Mouse (Mus musculus) kidney, postnatal 14 days (tissue): ENCODE results near the gene Cnot6l.
A peak's percentile ranks its signal among the peaks of the same experiment; 100 is the strongest.

Experiments
- DNase-seq: peaks from one replicate; pipeline ENCODE4 v3.0.0; 2022; ENCODE audit warnings: mixed read lengths

Cnot6l gene

DNA sequence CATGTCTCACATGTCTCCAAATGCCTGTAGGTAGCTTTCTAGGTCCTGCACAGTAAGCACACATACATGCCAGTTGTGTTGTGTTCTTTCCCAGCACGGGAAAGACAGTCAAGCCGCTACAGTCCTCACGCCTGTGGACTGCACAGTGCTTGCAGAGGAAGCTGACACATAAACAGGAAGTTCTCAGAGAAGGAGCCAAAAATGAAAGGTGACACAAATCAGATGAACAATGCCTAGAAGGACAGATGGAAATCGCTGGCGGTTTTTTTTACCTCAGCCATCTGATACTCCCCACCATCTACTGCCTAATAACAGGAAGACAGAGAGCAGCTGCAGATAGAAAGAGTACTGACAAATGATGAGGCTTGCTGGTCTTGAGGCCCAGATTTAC is at the start of gene Cnot6l:
Gene Cnot6l (minus strand): TSS at position 151 of the 391 bp plus-strand sequence.
- peak; percentile 71 for DNase-seq

DNA sequence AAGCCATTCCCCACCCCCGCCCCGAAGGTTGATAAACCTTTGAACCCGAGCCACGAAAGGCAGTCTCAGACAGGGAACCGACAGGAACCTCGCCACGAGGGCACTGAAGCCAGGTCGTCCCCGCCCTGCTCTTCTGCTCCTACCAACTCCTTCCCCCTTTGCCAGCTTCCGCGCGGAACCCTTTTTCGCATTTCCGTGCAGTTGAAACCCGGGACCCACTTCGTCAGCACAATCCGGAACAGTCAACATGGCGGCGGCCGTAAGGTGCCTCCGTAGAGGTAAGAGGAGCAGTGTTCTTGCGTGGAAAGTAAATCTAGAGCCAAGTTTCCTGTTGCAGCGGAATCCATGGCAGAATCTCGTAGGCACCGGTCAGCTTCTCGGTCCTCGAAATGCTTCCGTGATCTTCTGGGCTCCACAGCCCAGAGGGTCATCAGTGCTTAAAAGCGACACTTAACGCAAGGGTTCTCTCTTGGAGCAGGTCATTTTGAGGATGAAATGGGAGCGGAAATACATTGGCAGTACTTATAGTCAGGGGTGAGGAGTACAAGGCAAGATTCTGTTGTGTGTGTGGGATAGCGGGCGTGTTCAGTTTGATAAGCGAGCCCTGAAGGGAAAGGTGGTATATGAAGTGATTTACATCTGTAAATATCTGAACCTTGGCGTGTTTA is 46.1 kb upstream of the Cnot6l start:
- DNase-seq, result peak; percentile 93

DNA sequence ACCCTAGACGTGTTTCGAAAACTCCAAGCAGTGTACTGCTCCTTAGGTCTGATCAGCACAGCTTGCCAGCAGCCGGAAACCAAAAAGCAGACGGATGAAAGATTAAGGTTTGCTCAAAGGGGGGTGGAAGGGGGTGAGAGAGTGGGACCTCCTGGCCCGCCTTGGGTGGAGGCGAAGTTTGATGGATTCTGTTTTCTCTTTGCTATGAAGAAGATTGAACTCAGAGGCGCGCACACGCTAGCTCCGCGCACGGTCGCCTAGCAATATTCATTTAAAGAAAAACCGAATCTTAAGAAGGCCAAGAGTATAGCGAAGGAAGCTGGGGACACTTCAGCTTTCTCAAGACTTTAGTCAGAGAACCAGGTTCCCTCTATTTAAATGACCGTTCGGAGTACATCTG is 45.5 kb upstream of the Cnot6l start, which contains the start of gene Mrpl1:
Gene Mrpl1 (plus strand): TSS at position 35 of the 400 bp plus-strand sequence.
- DNase-seq, result peak; percentile 48

DNA sequence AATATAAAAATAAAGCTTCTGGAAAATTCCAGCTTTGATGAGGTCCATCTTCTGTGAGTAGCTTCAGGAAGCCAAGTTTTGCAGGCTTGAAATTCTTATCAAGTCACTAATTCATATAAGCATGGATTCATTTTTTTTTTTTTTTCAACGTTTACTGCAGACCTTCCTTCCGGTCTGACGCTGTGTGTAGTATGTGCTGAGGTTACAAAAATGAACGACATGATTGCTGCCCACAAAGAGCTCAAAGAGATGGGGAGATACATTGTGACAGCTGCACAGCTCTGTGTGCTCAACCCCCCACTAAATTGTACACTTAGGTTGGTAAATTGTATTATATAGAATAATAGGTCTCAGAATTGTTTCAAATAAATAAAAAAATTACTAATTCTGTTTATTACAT is 44.6 kb upstream of the Cnot6l start:
- DNase-seq, result no peak

DNA sequence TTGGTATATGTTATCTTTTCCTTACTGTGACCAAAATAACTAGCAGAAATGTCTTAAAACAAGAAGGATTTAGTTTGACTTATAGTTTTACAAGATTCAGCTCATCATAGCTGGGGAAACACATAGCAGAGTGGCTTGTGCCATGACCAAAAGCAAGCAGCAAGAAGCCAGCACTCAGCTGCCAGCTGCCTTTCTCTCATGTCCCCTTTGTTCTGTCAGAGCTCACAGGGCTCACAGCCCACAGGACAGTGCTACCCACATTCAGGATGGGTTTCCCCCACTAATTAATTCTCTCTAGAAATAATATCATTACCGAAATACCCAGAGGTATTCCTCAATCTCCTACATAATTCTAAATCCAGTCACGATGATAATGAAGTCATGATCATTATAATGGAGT is 43.6 kb upstream of the Cnot6l start:
- no peak for DNase-seq

DNA sequence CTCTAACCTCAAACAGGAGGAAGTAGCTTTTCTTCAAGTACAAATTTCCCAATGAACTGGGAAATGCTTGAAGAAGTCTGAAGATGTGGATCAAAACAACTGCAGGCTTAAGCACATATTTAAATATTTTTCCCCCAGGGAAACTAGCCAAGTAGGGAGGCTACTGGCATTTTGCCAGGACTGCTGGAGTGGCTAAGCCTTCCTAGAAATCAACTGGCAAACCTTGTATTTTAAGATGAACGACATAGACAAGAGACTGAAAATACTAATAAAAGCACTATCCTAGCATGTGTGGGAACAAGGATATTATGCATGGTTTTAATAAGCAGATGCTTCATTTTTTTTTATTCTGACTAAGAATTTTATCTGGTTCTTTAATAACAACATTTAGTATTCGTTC is 42.9 kb upstream of the Cnot6l start:
- DNase-seq, result peak; percentile 84

DNA sequence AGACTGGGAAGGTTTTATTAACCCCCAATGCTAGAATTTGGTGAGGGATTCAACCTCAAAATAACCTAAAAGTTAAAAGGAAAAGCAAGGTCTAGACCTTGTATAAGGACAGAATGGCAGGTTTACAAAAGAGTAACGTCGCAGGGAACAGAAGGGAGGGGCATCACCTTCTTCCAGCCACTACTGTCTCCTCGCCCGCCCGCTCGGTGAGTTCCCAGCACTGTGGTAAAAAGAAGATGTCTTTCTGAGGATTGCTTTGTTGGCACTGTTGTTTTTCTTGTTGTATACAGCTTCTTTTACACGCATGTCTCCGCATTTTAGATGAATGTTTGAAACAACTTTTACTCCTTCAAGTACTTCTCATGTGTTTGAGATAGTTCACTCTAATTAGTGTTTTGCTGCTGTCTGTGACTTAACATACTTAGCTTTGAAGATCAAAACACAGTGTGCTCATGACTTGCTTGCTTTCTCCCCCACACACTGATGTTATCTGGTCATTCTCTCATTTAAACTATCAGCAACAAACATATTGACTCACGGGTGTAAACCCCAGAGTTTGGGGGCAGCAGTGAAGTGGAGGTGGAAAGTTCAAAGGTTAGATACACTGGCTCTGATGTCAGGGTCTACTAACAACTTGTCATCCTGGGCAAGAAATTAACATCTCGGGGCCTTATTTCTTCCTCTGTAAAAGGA is 37.6 kb upstream of the Cnot6l start:
- DNase-seq, result no peak

DNA sequence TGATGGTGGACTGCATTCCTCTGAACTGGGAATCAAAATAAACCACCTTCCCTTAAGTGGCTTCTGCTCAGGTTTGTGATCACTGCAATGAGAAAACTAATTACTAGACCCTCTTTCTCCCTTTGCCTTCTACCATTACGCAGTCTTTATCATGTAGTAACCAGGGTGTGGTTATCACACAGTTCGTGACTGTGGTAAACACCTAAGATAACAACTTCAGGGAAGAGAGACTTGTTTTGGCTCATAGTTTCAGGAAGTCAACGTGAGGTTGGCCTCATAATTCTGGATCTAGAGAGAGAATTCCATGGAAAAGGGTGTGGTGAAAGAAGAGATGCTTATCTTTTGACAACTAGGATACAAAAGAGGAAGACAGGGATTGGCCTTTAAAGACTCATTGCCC is 36.3 kb upstream of the Cnot6l start:
- no peak for DNase-seq

DNA sequence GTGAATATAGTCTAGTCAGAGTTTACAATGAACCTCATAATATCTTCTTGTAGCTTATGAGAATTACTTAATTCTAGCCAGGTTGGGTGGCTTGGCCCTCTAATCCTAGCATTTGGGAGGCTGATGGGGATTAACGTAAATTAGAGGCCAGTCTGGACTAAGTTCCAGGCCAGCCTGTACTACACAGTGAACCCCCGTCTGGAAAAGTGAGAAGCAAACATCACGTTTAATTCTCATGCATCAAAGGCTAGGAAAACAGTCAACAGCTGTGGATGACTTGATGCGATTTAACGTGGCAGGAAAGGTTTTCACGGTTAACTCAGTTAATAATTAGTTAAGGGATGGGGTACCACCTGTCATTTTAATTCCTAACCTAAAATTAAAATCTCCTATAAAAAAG is 34.3 kb upstream of the Cnot6l start:
- DNase-seq, result no peak

DNA sequence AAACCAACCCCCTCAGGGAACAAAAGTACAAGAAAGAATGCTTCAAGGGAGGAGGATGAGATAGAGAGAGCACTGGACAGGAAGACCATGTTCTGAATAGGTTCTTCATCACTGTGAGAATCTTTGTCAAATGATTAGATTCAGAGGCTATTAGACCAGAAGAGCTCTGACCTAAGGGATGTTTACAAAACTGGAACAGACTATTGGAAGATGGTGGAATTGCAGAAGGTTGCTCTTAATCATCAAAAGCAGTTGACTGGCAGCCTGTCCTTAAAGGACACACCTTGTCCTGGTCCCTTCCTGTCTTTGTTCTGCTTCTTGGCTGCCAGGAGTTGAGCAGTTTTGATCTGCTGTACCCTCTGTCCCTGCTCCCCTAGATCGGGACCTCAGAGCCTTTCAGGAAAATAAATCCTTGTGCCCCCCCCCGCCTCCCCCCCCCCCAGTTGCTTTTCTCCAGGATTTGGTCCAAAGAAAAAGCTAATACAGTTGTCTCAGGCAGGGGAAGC is 32.6 kb upstream of the Cnot6l start:
- DNase-seq, result no peak

DNA sequence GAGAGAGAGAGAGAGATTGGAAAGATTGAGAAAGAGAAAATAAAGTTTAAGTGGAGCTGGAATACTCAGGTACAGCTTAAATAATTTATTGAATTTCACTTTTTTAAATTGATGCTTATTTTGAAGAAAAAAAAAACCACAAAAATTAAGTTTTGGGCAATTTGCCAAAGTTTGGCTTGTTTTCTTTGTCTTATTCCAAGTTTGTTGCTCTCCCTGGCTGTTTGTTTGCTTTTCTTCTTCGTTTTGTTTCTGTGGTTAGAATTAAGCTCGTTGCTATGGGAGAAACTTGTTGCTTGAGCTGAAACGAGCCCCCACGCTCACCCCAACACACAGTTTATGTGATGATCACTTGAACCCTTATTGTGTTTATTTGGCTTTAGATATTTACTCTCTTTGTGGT is 27.3 kb upstream of the Cnot6l start:
- DNase-seq, result no peak

DNA sequence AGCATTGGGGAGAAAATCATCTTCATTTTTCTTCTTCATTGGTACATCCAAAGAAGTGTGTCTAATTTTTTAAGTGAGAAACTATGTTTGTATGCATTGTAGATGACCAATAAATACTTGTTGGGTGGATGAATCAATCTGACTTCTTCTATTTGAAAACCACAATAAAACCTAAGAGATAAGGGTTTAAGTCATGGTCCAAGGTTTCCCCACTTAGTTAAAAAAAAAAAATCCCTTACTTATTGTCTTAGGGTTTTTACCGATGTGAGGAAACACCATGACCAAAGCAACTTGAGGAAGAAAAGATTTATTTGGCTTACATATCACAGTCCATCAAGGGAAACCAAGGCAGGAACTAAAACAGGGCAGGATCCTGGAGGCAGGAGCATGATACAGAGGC is 25.8 kb upstream of the Cnot6l start:
- no peak for DNase-seq

DNA sequence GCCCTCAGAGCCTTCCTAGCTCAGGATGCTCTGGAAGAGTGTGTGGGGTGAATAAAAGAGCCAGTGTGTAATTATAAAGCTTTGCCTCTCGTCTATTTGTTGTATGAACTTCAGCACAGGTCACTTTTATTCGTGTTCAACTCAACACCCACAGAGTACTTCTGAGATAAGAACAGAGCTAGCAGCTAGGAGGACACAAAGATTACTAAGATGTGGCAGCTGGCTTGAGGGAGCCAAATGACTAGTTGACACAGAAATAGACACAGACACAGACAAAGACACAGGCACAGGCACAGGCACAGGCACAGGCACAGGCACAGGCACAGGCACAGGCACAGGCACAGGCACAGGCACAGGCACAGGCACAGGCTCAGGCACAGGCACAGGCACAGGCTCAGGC is 20.0 kb upstream of the Cnot6l start:
- DNase-seq, result no peak

DNA sequence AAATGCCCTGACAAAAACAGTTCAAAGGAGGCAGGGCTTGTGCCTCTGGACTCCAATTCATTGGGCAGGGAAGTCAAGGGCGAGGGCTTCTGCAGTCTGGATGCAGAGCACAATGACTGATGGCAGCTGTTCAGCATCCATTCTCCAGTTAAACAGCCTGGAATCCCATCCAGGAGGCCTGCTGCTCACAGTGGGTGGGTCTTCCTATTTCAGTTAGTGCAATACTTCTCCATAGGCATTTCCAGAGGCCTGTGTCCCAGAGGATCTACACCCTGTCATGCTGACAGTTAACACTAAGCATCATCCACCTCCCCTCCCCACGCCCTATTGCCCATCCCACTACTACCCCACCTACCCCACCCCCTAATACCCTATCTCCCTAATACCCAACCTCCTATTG is 19.2 kb upstream of the Cnot6l start:
- no peak for DNase-seq

DNA sequence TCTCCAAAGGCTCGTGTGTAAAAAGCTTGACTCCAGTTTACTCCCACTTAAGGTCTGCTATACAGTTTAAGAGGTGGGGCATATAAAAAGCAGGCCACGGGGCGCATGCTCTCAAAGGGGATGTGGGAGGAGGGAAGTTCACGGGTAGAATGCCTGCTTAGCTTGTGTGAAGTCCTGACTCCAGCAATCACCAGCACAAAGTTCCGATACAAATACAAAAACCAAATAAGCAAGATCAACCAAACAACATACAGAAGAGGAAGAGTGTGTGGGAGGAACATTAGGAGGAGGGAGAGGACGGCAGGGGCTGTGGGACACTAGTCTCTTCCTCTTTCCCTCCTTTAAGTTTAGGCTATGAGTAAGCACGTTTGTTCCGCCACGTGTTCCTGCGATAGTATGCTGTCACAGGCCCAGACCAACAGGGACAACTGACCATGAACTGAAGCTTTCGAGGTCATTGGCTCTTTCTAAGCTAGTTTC is 12.9 kb upstream of the Cnot6l start:
- no peak for DNase-seq

DNA sequence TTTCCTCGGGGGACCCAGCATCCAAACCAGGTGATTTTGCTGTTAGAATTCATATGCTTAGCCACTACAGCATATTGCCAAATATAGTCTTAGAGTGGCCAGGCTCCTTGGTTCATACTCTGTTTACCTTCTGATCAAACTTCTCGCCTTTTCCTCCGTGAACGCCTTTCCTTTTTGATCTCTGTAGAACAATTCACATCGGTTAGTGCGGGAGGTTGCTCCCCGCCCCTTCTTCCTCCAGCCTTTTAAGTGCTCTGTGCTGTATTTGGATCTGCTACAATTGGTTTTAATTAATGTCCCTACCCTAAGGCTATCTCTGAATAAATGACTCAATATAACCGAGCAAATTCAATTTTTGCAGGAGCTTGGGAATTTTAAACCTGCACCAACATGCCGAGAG is 12.2 kb upstream of the Cnot6l start:
- DNase-seq, result no peak

DNA sequence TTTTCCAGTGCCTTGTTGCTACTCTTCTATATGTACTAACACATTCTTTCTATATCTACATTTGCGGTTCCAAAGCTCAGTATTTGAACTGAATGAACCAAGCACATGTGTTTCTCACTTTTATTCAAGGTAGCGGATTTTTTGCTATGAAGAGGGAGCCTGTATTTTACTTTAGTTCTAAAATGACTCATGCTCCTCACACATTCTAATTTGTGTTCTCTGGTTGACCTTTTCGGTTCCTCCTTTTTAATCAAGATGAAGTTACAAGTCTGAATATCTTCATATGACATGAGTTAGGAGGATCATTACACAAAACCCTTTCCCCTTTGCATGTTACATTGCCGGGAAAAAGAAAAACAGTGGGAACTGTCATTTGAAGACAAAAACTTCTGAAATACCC is 7.8 kb upstream of the Cnot6l start:
- no peak for DNase-seq

DNA sequence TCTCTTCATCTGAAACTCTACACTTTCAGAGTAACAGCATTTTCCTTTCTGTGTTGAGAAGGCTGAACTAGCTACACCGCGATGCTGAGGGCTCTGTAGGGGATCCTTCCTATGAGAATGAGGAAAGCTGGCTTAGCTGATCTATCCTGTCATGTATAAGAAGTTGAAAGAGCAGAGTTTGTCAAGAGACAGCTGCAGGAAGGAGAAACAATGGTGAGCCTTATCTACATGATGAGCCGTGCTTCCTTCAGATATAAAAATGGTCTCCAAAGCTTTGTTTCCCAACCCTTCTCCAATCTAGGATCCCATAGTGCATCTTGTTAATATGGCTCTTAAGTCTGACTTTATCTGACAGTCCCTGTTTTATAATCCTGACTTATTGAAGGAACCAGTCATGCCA is 6.5 kb upstream of the Cnot6l start:
- DNase-seq, result no peak

DNA sequence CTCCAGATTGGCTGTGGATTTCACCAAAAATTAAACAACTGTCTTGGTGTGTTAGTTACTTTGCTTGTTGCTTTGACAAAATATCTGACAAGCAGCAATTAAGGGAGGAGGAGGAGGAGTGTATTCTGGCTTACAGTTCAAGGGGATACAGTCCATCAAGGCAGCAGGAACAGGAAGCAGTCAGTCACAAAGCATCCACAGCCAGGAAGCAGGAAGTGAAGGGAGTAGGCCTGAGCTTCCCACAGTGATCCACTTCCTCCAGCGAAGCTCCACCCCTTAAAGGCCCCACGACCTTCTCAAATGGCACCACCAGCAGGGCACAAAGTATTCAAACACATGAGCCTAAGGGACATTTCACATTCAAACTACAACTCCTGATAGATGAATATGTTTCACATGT is 2.8 kb upstream of the Cnot6l start:
- no peak for DNase-seq

DNA sequence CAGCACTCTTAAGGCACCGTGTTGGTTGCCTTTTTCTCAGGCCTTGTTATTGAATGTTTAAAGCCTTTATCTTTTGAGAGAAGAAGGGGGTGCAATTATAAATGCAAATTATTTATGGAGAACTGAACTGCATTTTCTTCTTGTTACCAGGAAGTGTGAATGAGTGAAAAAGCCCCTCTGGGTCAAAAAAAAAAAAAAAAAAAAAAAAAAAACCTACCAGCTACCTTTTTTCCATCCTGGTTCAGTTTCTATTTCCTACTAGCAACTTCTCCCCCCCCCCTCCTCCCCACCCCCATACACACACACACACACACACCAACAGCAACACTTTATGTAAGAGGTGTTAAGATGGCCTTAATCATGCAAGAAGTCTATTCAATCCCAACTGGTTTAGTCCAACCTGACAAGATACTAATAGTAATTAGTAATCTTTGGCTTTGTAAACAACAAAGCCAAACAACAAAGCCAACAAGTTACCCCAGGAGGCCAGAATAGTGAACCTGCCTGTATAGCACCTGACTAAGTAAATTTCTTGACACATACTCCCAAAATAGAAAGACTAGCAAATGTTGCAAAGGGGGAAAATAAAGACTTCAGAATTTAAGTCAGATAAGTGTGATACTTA is 463 bp downstream of the Cnot6l start:
- no peak for DNase-seq

DNA sequence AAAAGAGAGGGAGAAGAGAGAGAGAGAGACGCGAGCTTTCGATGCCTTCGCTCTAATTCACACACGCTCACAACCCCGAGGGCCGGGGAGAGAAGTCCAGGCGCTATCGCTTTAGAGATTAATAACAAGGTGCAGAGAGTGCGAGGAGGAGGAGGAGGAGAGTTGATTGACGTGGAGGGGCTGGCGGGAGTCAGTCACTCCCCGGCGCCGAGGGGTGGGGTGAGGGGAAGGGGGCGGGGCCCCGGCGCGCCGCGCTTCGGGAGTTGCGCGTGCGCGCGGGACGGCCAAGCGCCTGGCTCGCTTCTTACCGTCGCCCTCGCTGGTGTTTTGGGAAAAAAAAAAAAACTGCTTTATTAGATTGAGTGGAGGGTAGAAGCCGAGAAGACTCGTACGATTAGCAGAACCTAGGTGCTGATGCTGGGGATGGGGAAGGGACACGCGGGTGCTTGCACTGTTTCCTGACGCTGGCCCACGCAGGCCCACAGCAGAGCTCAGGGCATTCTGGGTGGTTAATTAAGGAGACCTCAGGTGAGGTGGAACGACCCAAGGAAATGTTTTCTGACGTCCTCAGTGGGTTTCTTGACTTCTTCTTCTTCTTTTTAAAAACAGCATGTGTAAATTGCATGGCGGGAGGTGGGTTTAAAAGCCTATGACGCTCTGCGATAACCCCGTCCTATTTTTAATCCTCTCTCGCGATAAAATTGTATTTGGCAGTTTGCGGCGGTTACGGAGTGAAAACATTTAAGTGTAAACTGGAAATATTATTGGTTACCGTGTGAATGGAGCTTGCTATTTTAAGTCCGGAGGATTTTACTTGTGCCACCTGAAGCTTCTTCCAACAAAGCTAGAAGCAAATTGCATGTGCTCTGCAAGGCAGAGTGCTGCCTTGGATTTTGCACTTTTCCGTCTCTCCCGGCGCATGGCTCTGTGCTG is 1.3 kb downstream of the Cnot6l start:
- peak; percentile 92 for DNase-seq

DNA sequence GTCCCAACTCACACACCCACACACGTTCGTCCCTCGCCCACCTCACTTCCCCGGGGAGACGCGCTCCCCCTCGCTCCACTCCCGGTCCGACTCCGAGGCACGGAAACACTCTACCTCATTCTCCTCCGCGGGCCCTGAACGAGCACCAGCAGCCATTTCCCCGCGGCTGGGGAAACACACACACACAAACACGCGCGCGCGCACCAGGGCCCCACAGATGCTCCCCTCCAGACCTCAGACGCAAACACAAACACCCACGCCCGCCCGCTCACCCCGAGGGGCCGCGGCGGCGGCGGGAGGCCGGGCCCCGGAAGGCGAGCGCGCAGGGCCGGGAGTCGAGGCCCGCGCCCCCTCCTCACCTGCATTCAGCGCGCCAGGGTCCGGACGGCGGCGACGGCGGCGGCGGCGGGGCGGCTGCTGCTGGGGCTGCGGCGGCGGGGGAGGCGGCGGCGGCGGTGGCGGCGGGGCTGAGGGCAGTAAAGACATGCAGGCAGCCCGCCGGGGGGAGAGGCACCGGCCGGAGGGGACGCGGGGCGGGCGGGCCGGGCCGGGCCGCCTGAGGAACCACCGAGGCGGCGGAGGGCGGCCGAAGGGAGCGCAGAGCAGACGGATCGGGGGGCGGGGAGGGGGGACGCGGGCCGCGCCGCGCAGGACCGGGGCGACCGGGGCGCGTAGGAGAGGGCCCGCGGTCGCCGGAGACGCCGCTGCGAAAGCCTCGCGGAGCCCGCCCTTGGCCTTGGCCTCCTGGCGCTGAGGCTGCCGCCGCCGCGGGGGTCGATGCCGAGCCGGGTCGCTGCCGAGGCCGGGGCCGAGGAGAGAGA is 2.2 kb downstream of the Cnot6l start:
- peak; percentile 68 for DNase-seq
